In genomic region chr6:36955293-36955692, GRCm38 (mm10) we compare ENCODE assay signal across 13 mouse cellular contexts.
A peak's percentile ranks its signal among the peaks of the same experiment; 100 is the strongest.
DNase-seq lines count a peak whose midpoint lies in the region; ATAC-seq and TF ChIP-seq lines count a peak whose summit lies in the region.
"Had no signal": no experiment of that assay in that cellular context is flagged by ENCODE, and none has a peak within 500 bp of the region (broad histone marks: within the 10 kb centered on the region; RNA-seq: fewer than 3 reads in every experiment).

No protein-coding gene starts in this region.

- peak; percentile 87 for TF ChIP-seq CTCF in layer of hippocampus, adult 2 months (conservative IDR thresholded peaks at IDR 0.05)
- TF ChIP-seq CTCF in ES-Bruce4 (IDR thresholded peaks at IDR 0.05; ENCODE audit: low read depth, low read length), result peak; percentile 5

- DNase-seq in layer of hippocampus, adult 2 months (ENCODE audit: low spot score in 2 of 2), result no peak
- DNase-seq in layer of hippocampus, postnatal 14 days (ENCODE audit: low spot score in 2 of 2), result no peak
- DNase-seq in ZHBTc4 (ENCODE audit: low read depth, low spot score), result peak; percentile 63
- peak; percentile 25 for DNase-seq in induced T-regulatory cell, adult 2 months (ENCODE audit: low read depth)
- no peak for DNase-seq in right cerebral cortex, adult 2 months (ENCODE audit: low spot score in 2 of 2)
- no peak for DNase-seq in thymus, postnatal 10 days (ENCODE audit: low spot score in 2 of 2)
- DNase-seq: adrenal gland, adult 8-10 months; heart, postnatal 4 days; spleen, adult 18-20 months had no signal

- no peak for TF ChIP-seq POLR2A in ES-Bruce4 (IDR thresholded peaks at IDR 0.05; ENCODE audit: insufficient read depth, low read length)

- TF ChIP-seq EP300 in ES-Bruce4 (IDR thresholded peaks at IDR 0.05; ENCODE audit: insufficient read depth, low read depth, low read length), result no peak

- H3K27ac ChIP-seq in layer of hippocampus, adult 2 months, result no peak overlapping the region
- H3K27ac ChIP-seq in ES-Bruce4 (ENCODE audit: insufficient read depth, low read length), result no peak overlapping the region
- no peak overlapping the region for H3K27ac ChIP-seq in midbrain, embryonic 16.5 days (ENCODE audit: low read length)
- H3K27ac ChIP-seq: liver, embryonic 15.5 days had no signal

- no peaks in the 10 kb centered on the region for H3K9me3 ChIP-seq in ES-Bruce4 (replicated peaks; ENCODE audit: control insufficient read depth, insufficient read depth, low read length, poor library complexity, severe bottlenecking)
- no peaks in the 10 kb centered on the region for H3K9me3 ChIP-seq in midbrain, embryonic 16.5 days (replicated peaks; ENCODE audit: control insufficient read depth, low read length, poor library complexity, severe bottlenecking)
- H3K9me3 ChIP-seq: liver, embryonic 15.5 days had no signal

- no peaks in the 10 kb centered on the region for H3K27me3 ChIP-seq in ES-Bruce4 (ENCODE audit: control insufficient read depth, insufficient read depth, low read length, poor library complexity, severe bottlenecking)
- H3K27me3 ChIP-seq in midbrain, embryonic 16.5 days (ENCODE audit: control insufficient read depth, insufficient read depth, low read depth, low read length), result no peaks in the 10 kb centered on the region
- H3K27me3 ChIP-seq: liver, embryonic 15.5 days had no signal

- H3K4me3 ChIP-seq in layer of hippocampus, adult 2 months, result no peak overlapping the region
- H3K4me3 ChIP-seq in ES-Bruce4 (ENCODE audit: low read depth, low read length), result no peak overlapping the region
- no peak overlapping the region for H3K4me3 ChIP-seq in midbrain, embryonic 16.5 days (ENCODE audit: low read depth, low read length)
- H3K4me3 ChIP-seq: liver, embryonic 15.5 days; myocyte had no signal

- no peak overlapping the region for H3K4me2 ChIP-seq in midbrain, embryonic 16.5 days (ENCODE audit: low read length)
- H3K4me2 ChIP-seq: liver, embryonic 15.5 days had no signal

- no peaks in the 10 kb centered on the region for H3K4me1 ChIP-seq in ES-Bruce4 (ENCODE audit: control insufficient read depth, insufficient read depth, low read length)
- H3K4me1 ChIP-seq in midbrain, embryonic 16.5 days (ENCODE audit: control insufficient read depth, insufficient read depth, low read length), result peaks cover 2% of the 10 kb centered on the region; the same call in 1 of the 2 replicates
- H3K4me1 ChIP-seq: liver, embryonic 15.5 days had no signal

- WGBS in midbrain, embryonic 16.5 days, result 85% methylated on average over 4 of the region's 4 CpGs

- H3K36me3 ChIP-seq in ES-Bruce4 (ENCODE audit: control insufficient read depth, insufficient read depth, low read length, poor library complexity, severe bottlenecking), result no peaks in the 10 kb centered on the region
- H3K36me3 ChIP-seq in midbrain, embryonic 16.5 days (ENCODE audit: control insufficient read depth, insufficient read depth, low read length), result peaks cover 3% of the 10 kb centered on the region; the same call in 1 of the 2 replicates
- H3K36me3 ChIP-seq: liver, embryonic 15.5 days had no signal

- no peak for ATAC-seq in midbrain, embryonic 16.5 days

- no peak overlapping the region for H3K9ac ChIP-seq in ES-Bruce4 (ENCODE audit: low read depth, poor library complexity, severe bottlenecking)
- H3K9ac ChIP-seq in midbrain, embryonic 16.5 days (ENCODE audit: low read depth, low read length), result no peak overlapping the region
- H3K9ac ChIP-seq: liver, embryonic 15.5 days had no signal

Comparison
In these comparisons a context has a peak if more than half of its experiments do, and no peak if none do; other contexts are left out.
1. DNase-seq: peak in ZHBTc4 (single experiment) and induced T-regulatory cell, adult 2 months (single experiment); none in layer of hippocampus, adult 2 months (0 of 2), layer of hippocampus, postnatal 14 days (0 of 2), right cerebral cortex, adult 2 months (0 of 2) and thymus, postnatal 10 days (0 of 2).